Mouse (Mus musculus) hindbrain, embryonic 13.5 days (tissue): Measurements from ENCODE around the gene Lrsam1. TPM values are rescaled to one million over a fixed set of nuclear protein-coding genes. Genes with fewer than 3 reads are reported as not detected.

Source experiments
- ATAC-seq: fragments of 200-750 bp; cut with Nextera tagmentation; 2 replicates; pipeline ENCODE4 v1.8.0; 2017; ENCODE audit warnings: moderate TSS enrichment; ENCODE audit not compliant: low FRiP score
- H3K27ac ChIP-seq: fragments of 300-500 bp; sonication (generic); 2 replicates; pipeline ENCODE4 v1.5.1; 2015; ENCODE audit warnings: inconsistent platforms, mild to moderate bottlenecking, moderate library complexity
- H3K27me3 ChIP-seq: fragments of 300-500 bp; sonication (generic); 2 replicates; pipeline ENCODE4 v1.6.1; 2015; ENCODE audit warnings: mild to moderate bottlenecking, inconsistent platforms
- H3K36me3 ChIP-seq: fragments of 300-500 bp; sonication (generic); 2 replicates; pipeline ENCODE4 v1.6.1; 2015; ENCODE audit warnings: mild to moderate bottlenecking, inconsistent platforms
- H3K4me1 ChIP-seq: fragments of 300-500 bp; sonication (generic); replicated peaks from 2 replicates; pipeline ENCODE4 v1.6.1; 2015; ENCODE audit warnings: inconsistent platforms
- H3K4me2 ChIP-seq: fragments of 300-500 bp; sonication (generic); 2 replicates; pipeline ENCODE4 v1.6.1; 2015; ENCODE audit warnings: inconsistent platforms, mild to moderate bottlenecking, moderate library complexity
- H3K4me3 ChIP-seq: fragments of 300-500 bp; sonication (generic); 2 replicates; pipeline ENCODE4 v1.5.1; 2015; ENCODE audit warnings: mild to moderate bottlenecking, inconsistent platforms
- H3K9ac ChIP-seq: fragments of 300-500 bp; sonication (generic); 2 replicates; pipeline ENCODE4 v1.6.1; 2015; ENCODE audit warnings: mild to moderate bottlenecking, inconsistent platforms
- H3K9me3 ChIP-seq: fragments of 300-500 bp; sonication (generic); 2 replicates; pipeline ENCODE4 v1.6.1; 2016; ENCODE audit warnings: inconsistent platforms
- WGBS: fragments of 180-500 bp; shearing (Covaris S2); methylation state at CpG from one replicate; pipeline ENCODE4 v1.1.7; 2015; 5-methylcytosine and 5-hydroxymethylcytosine counted together
- polyA plus RNA-seq: library from polyadenylated mRNA; unstranded; fragments of >200 nt; fragmentation: Nextera tagmentation; extraction: Ambion mirVana; gene quantifications from 2 replicates; pipeline ENCODE4 v1.2.1, GENCODE M21; 2015

The Lrsam1 gene
- polyA plus RNA-seq, 1 experiment from 2014 or later, result 19.6 TPM

DNA sequence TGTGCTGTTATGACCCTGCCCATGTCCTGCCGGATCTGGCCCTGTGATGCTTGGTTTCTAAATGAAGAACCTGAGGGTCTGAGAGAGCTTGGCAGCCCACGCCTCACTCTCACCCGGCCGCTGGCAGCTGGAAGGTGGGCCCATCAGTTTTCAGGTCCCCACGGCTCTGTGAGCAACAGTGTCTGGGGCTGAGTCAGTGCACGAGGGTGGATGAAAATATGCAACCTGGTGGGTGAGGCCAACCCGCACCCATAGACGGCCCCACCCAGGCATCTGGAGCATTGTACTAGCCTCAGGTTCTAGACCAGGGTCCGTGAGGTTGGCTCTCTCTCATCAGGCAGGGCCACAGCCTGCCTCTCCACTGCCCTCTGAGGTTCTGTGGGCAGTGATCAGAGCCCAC is 59.3 kb downstream of the Lrsam1 start:
- no peak for ATAC-seq
- Histone ChIP-seq H3K4me2 (no peak overlapping the region), H3K4me3 (no peak overlapping the region)

GRCm38 (mm10) chr2:32898983-32899382 is 62.4 kb downstream of the Lrsam1 start:
- Histone ChIP-seq H3K9me3 (no peaks in the 10 kb centered on the region), H3K4me1 (peaks cover 49% of the 10 kb centered on the region), H3K27me3 (no peaks in the 10 kb centered on the region), H3K36me3 (no peaks in the 10 kb centered on the region), H3K27ac (no peak overlapping the region), H3K4me2 (no peak overlapping the region), H3K4me3 (no peak overlapping the region), H3K9ac (no peak overlapping the region; the same call in 1 of the 2 replicates)
- ATAC-seq, result no peak
- 74% methylated on average over 7 of the region's 7 CpGs for WGBS

More for the DNA sequence above, 59.3 kb downstream of the Lrsam1 start:
- no peaks in the 10 kb centered on the region for H3K9me3 ChIP-seq
- H3K4me1 ChIP-seq, result peaks cover 35% of the 10 kb centered on the region
- H3K36me3 ChIP-seq, result peaks cover 6% of the 10 kb centered on the region; the same call in 1 of the 2 replicates
- H3K27ac ChIP-seq, result no peak overlapping the region
- 90% methylated on average over 9 of the region's 9 CpGs for WGBS
- no peak overlapping the region for H3K9ac ChIP-seq
- no peaks in the 10 kb centered on the region for H3K27me3 ChIP-seq

- Histone ChIP-seq H3K9me3 (no peaks in the 10 kb centered on the region), H3K4me1 (peaks cover 49% of the 10 kb centered on the region), H3K27me3 (no peaks in the 10 kb centered on the region), H3K36me3 (peaks cover 13% of the 10 kb centered on the region; the same call in 1 of the 2 replicates), H3K4me2 (no peak overlapping the region), H3K9ac (0 out of 2 replicates have a peak overlapping the region, but pooled peaks have one; percentile 21), H3K27ac (peak overlapping the region; percentile 49), H3K4me3 (no peak overlapping the region)
- WGBS, result 46% methylated on average over 10 of the region's 10 CpGs
- 0 out of 2 replicates have a peak, but pooled peaks have one; percentile 44 for ATAC-seq
These were observed 64.8 kb downstream of the Lrsam1 start for GRCm38 (mm10) chr2:32896507-32897147.

- 37% methylated on average over 8 of the region's 8 CpGs for WGBS
- Histone ChIP-seq H3K9ac (0 out of 2 replicates have a peak overlapping the region, but pooled peaks have one; percentile 21), H3K4me1 (peaks cover 54% of the 10 kb centered on the region), H3K9me3 (no peaks in the 10 kb centered on the region), H3K4me2 (no peak overlapping the region), H3K4me3 (no peak overlapping the region), H3K27ac (peak overlapping the region; percentile 49), H3K36me3 (peaks cover 13% of the 10 kb centered on the region; the same call in 1 of the 2 replicates), H3K27me3 (no peaks in the 10 kb centered on the region)
- ATAC-seq, result no peak
These were observed 65.8 kb downstream of the Lrsam1 start for GRCm38 (mm10) chr2:32895606-32896106.

DNA sequence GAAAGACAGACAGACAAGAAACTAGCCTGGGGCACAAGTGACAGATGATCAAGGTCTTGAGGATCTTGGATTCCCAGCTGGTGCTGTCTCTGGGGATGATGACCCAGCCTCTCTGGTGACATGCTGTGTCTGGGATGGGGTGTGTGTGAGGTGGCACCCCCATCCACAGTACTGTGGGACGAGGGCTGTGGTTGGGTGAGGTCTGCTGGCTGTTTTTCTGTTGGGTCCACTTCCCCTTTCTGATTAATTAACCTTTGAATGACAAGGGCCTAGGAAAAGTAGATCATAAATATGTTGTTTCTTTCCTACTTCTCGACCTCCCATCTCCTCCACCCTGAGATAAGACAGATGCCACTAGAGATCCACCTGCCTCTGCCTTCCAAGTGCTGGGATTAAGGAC is 67.3 kb downstream of the Lrsam1 start:
- ATAC-seq, result no peak
- Histone ChIP-seq H3K4me2 (no peak overlapping the region), H3K4me1 (peaks cover 50% of the 10 kb centered on the region), H3K27me3 (no peaks in the 10 kb centered on the region), H3K4me3 (no peak overlapping the region), H3K9ac (no peak overlapping the region), H3K36me3 (peaks cover 13% of the 10 kb centered on the region; the same call in 1 of the 2 replicates), H3K27ac (no peak overlapping the region), H3K9me3 (no peaks in the 10 kb centered on the region)
- 80% methylated on average over 2 of the region's 2 CpGs for WGBS

GRCm38 (mm10) chr2:32892490-32892889 is 68.9 kb downstream of the Lrsam1 start:
- Histone ChIP-seq H3K9me3 (no peaks in the 10 kb centered on the region), H3K4me1 (peaks cover 50% of the 10 kb centered on the region), H3K36me3 (peaks cover 13% of the 10 kb centered on the region; the same call in 1 of the 2 replicates), H3K4me2 (no peak overlapping the region), H3K27ac (no peak overlapping the region), H3K27me3 (no peaks in the 10 kb centered on the region), H3K9ac (no peak overlapping the region), H3K4me3 (no peak overlapping the region)
- ATAC-seq, result no peak
- 90% methylated on average over 14 of the region's 14 CpGs for WGBS

GRCm38 (mm10) chr2:32891278-32891677 is 70.1 kb downstream of the Lrsam1 start:
- Histone ChIP-seq H3K9ac (no peak overlapping the region), H3K27ac (no peak overlapping the region), H3K4me3 (no peak overlapping the region), H3K4me2 (no peak overlapping the region), H3K9me3 (no peaks in the 10 kb centered on the region), H3K36me3 (peaks cover 13% of the 10 kb centered on the region; the same call in 1 of the 2 replicates), H3K27me3 (no peaks in the 10 kb centered on the region), H3K4me1 (peaks cover 38% of the 10 kb centered on the region)
- no peak for ATAC-seq
- 77% methylated on average over 9 of the region's 9 CpGs for WGBS

DNA sequence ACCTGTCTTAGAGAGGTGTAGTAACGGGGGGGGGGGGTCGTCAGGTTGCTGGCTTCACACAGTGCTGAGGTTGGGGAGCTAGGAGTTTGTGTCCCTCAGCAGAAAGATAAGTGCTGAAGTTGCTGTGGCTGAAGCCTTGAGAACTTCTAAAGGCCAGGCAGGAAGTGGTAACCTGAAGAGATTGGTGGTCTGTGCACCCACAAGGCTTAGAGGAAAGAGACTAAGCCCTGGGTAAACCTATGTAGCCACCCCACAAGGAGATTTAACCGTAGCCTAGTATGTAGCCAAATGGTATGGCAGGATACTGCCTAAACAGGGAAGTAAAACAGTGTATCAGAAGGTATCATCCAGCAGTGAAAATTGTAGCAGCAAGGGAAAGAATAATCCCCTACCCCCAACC is 71.1 kb downstream of the Lrsam1 start:
- Histone ChIP-seq H3K4me1 (peaks cover 29% of the 10 kb centered on the region), H3K27me3 (no peaks in the 10 kb centered on the region), H3K4me2 (no peak overlapping the region), H3K9ac (no peak overlapping the region), H3K27ac (no peak overlapping the region), H3K36me3 (peaks cover 13% of the 10 kb centered on the region; the same call in 1 of the 2 replicates), H3K4me3 (no peak overlapping the region), H3K9me3 (no peaks in the 10 kb centered on the region)
- no peak for ATAC-seq
- 78% methylated on average over 3 of the region's 3 CpGs for WGBS

DNA sequence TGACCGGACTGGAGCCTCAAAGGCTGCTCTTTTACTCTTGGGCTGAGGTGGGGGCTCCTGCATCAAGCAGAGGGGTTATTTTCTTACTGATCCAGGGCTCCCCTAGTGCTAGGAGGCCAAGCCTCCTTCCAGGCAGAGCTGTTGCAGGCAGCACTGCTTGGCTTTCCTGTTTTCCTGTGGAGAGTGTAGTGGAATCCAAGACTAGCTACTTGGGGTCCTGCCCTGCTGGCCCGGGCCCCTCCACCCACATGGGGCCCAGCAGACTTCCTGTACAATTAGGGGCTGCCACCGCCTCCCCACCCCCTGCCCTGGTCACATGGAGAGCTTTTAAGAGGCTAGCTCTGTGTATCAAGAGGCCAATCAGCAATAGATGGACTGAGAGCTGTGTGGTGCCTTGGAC is 72.9 kb downstream of the Lrsam1 start:
- H3K27me3 ChIP-seq, result no peaks in the 10 kb centered on the region
- peak overlapping the region; percentile 74; the same call in 1 of the 2 replicates for H3K27ac ChIP-seq
- WGBS, result 43% methylated on average over 3 of the region's 3 CpGs
- peaks cover 12% of the 10 kb centered on the region; the same call in 1 of the 2 replicates for H3K36me3 ChIP-seq
- H3K4me1 ChIP-seq, result peaks cover 37% of the 10 kb centered on the region
- H3K4me3 ChIP-seq, result no peak overlapping the region
- H3K9ac ChIP-seq, result no peak overlapping the region
- no peaks in the 10 kb centered on the region for H3K9me3 ChIP-seq
- ATAC-seq, result no peak
- no peak overlapping the region for H3K4me2 ChIP-seq

GRCm38 (mm10) chr2:32888029-32888428 is 73.4 kb downstream of the Lrsam1 start:
- Histone ChIP-seq H3K9ac (no peak overlapping the region; the same call in 1 of the 2 replicates), H3K36me3 (peaks cover 6% of the 10 kb centered on the region; the same call in 1 of the 2 replicates), H3K4me3 (no peak overlapping the region), H3K4me2 (no peak overlapping the region), H3K27me3 (no peaks in the 10 kb centered on the region), H3K27ac (peak overlapping the region; percentile 74), H3K9me3 (no peaks in the 10 kb centered on the region), H3K4me1 (peaks cover 42% of the 10 kb centered on the region)
- whole genome bisulfite sequencing, result 51% methylated on average over 7 of the region's 9 CpGs
- no peak for ATAC-seq

- Histone ChIP-seq H3K9me3 (no peaks in the 10 kb centered on the region), H3K4me3 (no peak overlapping the region), H3K27me3 (no peaks in the 10 kb centered on the region), H3K4me2 (no peak overlapping the region), H3K9ac (no peak overlapping the region), H3K4me1 (peaks cover 68% of the 10 kb centered on the region), H3K36me3 (no peaks in the 10 kb centered on the region), H3K27ac (peak overlapping the region; percentile 58; the same call in 1 of the 2 replicates)
- 47% methylated on average over 7 of the region's 7 CpGs for WGBS
- no peak for ATAC-seq
These were observed 76.7 kb downstream of the Lrsam1 start for GRCm38 (mm10) chr2:32884745-32885144.

GRCm38 (mm10) chr2:32882283-32883043 is 79.0 kb downstream of the Lrsam1 start:
- H3K27ac ChIP-seq, result peak overlapping the region; percentile 64
- no peak overlapping the region; the same call in 1 of the 2 replicates for H3K4me2 ChIP-seq
- no peaks in the 10 kb centered on the region for H3K36me3 ChIP-seq
- no peak overlapping the region for H3K4me3 ChIP-seq
- no peak overlapping the region for H3K9ac ChIP-seq
- ATAC-seq, result no peak
- peaks cover 76% of the 10 kb centered on the region for H3K4me1 ChIP-seq
- no peaks in the 10 kb centered on the region for H3K9me3 ChIP-seq
- no peaks in the 10 kb centered on the region for H3K27me3 ChIP-seq
- WGBS, result 62% methylated on average over 16 of the region's 21 CpGs
